Mouse (Mus musculus): ENCODE data around the gene Cfl2.

The Cfl2 gene

DNA sequence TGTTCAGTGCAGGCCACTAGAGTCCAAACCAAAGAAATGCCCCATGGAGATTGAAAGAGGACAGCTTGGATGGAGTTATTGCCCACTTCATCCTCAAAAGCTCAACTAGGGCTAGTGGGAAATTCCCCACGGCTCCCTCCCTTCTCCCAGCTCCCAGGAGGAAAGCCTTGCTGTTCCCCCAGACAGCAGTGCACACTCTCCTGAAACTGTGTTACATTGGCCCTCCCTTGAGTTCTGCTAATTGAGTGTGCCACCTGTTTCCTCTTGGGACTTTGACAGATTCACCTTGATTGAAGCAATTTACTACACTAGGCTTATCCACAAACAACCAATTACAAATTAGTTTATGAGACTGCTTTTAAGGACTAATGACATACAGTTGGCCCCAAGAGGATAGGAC, 34.6 kb downstream of the Cfl2 start:
- no peak for DNase-seq

DNA sequence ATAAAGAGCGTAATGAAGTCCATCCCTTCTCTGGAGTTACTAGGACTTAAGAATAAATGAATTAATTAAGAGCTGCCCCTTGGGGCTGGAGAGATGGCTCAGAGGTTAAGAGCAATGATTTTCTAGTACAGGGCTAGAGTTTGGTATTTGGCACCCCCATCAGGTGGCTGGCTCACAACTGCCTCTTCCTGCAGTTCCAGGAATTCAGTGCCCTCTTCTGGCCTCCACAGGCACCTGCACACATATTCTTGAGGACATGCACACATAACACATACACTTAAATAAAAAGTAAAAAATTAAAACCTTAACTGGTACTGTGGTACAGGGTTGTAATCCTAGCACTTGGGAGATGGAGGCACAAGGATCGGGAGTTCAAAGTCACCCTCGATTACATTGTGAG, 37.5 kb downstream of the Cfl2 start:
- DNase-seq, result no peak

- no peak for DNase-seq
These were observed 39.7 kb downstream of the Cfl2 start for GRCm38 (mm10) chr12:54822836-54823426.

GRCm38 (mm10) chr12:54820684-54821161, 42.0 kb downstream of the Cfl2 start:
- no peak for DNase-seq

GRCm38 (mm10) chr12:54819181-54819935, 43.3 kb downstream of the Cfl2 start:
- no peak for DNase-seq

DNA sequence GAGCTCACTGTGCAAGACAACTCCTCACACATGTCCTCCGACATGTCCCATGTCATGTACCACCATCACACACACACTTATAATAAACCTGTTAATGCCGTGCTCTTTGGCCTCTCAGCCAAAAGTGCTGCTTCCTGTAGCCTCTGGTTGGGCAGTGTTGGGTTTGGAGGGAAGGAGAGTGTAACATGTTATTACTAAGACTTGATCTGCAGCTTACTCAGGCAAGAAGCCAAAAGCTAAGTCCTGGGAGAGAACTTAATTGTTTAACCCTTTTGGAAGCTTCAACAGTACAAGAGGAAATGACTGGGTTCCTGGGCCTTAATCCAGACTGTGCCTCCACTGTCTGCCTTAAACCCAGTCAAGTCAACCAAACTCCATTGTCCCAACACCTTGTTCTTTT, 52.5 kb downstream of the Cfl2 start:
- no peak for DNase-seq
